Mouse (Mus musculus) C2C12 (cell line): ENCODE measurements around the gene Erg.

ENCODE experiments used
- CTCF ChIP-seq: IDR thresholded peaks from one replicate; pipeline ENCODE4 v1.5.1; 2011; ENCODE audit not compliant: control insufficient read depth, insufficient read depth, insufficient read length
- FOSL1 ChIP-seq: IDR thresholded peaks from one replicate; pipeline ENCODE4 v1.8.0; 2011; ENCODE audit warnings: mild to moderate bottlenecking, low read length; ENCODE audit not compliant: poor library complexity, insufficient read depth, severe bottlenecking
- USF1 ChIP-seq: IDR thresholded peaks from one replicate; pipeline ENCODE4 v1.6.1; 2011; ENCODE audit warnings: low read depth, mild to moderate bottlenecking, control low read depth, moderate library complexity

GRCm38 (mm10) chr16:95360214-95360850 lies 226.1 kb downstream of the Erg start:
- no peak for TF ChIP-seq CTCF
- TF ChIP-seq USF1 = no peak
- TF ChIP-seq FOSL1 = no peak
